Mouse (Mus musculus) neural tube, embryonic 15.5 days (tissue): ENCODE measurements at regions not wholly inside any gene's neighbourhood (a gene's known extent, or its start where the extent isn't known, plus 50 kb on each side); places are given as distances from the start of the nearest gene placed in this dataset.

Source experiments
- ATAC-seq: fragments of 200-750 bp; cut with Nextera tagmentation; 2 replicates; pipeline ENCODE4 v1.8.0; 2017; ENCODE audit warnings: mild to moderate bottlenecking, moderate TSS enrichment, moderate library complexity; ENCODE audit not compliant: low FRiP score
- H3K27ac ChIP-seq: fragments of 300-500 bp; sonication (generic); replicated peaks from 2 replicates; pipeline ENCODE4 v1.5.1; 2015; ENCODE audit warnings: mild to moderate bottlenecking, inconsistent platforms
- H3K27me3 ChIP-seq: fragments of 300-500 bp; sonication (generic); replicated peaks from 2 replicates; pipeline ENCODE4 v1.6.1; 2015; ENCODE audit warnings: inconsistent platforms
- H3K36me3 ChIP-seq: fragments of 300-500 bp; sonication (generic); 2 replicates; pipeline ENCODE4 v1.6.1; 2015; ENCODE audit warnings: inconsistent platforms
- H3K4me1 ChIP-seq: fragments of 300-500 bp; sonication (generic); 2 replicates; pipeline ENCODE4 v1.6.1; 2015; ENCODE audit warnings: inconsistent platforms
- H3K4me2 ChIP-seq: fragments of 300-500 bp; sonication (generic); 2 replicates; pipeline ENCODE4 v1.6.1; 2015; ENCODE audit warnings: inconsistent platforms, mild to moderate bottlenecking, moderate library complexity
- H3K4me3 ChIP-seq: fragments of 300-500 bp; sonication (generic); replicated peaks from 2 replicates; pipeline ENCODE4 v1.5.1; 2015; ENCODE audit warnings: mild to moderate bottlenecking, inconsistent platforms
- H3K9ac ChIP-seq: fragments of 300-500 bp; sonication (generic); replicated peaks from 2 replicates; pipeline ENCODE4 v1.6.1; 2015; ENCODE audit warnings: mild to moderate bottlenecking, inconsistent platforms
- H3K9me3 ChIP-seq: fragments of 300-500 bp; sonication (generic); replicated peaks from 2 replicates; pipeline ENCODE4 v1.6.1; 2016; ENCODE audit warnings: inconsistent platforms
- WGBS: fragments of 180-500 bp; shearing (Covaris S2); methylation state at CpG from one replicate; pipeline ENCODE4 v1.1.7; 2015; ENCODE audit warnings: mixed read lengths; 5-methylcytosine and 5-hydroxymethylcytosine counted together

- H3K9me3 ChIP-seq = no peaks in the 10 kb centered on the region
- no peak overlapping the region for H3K4me2 ChIP-seq
- H3K9ac ChIP-seq = no peak overlapping the region
- no peak overlapping the region for H3K4me3 ChIP-seq
- H3K4me1 ChIP-seq = no peaks in the 10 kb centered on the region
- ATAC-seq = no peak
- 83% methylated on average over 5 of the region's 5 CpGs for WGBS
- H3K27ac ChIP-seq = no peak overlapping the region
- no peaks in the 10 kb centered on the region for H3K27me3 ChIP-seq
- H3K36me3 ChIP-seq = no peaks in the 10 kb centered on the region
Measured at GRCm38 (mm10) chr14:100484101-100484500, 199.6 kb upstream of the Klf12 start.

DNA sequence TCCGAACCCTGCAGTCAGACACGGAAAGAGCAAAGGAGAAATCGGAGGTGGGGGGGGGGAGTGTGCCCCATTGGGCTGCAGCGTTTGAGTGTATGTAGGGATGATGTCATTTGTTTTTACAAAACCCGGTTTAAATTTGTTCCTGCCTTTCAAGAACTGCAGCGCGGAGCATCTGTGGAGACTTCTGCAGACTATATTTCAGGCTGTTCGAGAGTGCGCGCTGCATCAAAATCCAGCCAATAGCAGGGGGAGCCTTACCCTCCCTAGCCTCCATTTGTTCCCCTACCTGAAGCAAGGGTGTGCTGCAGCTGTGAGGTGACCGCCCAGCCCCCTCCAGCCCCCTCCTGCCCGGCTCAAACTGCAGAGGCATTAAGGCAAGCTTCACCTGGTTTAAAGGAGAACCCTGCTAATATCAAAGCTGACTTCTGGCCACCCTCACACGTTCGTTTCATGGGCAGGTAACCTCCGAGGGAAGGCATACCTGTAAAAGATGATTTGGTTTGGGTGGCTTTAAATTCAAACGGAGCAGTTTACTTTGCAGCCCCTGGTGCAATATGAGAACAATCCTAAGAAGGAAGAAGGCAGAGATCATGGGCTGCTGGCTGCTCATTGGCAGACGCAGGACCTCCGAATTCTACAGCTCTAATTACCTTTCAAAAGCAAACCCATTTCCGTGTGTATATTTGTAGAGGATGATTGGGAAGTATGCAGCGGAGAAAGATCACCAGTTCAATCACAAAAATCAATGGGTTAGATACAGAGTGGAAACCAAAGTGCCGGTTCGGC, 193.3 kb upstream of the Klf12 start:
- Histone ChIP-seq H3K9ac (peak overlapping the region; percentile 46), H3K4me3 (peak overlapping the region; percentile 43), H3K9me3 (no peaks in the 10 kb centered on the region), H3K27ac (peak overlapping the region; percentile 58; the same call in 1 of the 2 replicates), H3K4me1 (peaks cover 12% of the 10 kb centered on the region), H3K27me3 (no peaks in the 10 kb centered on the region), H3K4me2 (peak overlapping the region; percentile 82), H3K36me3 (no peaks in the 10 kb centered on the region)
- peak; percentile 97 for ATAC-seq
- WGBS = 8% methylated on average over 22 of the region's 22 CpGs

- Histone ChIP-seq H3K27ac (no peak overlapping the region), H3K9me3 (no peaks in the 10 kb centered on the region), H3K4me3 (no peak overlapping the region), H3K9ac (no peak overlapping the region), H3K4me1 (no peaks in the 10 kb centered on the region), H3K4me2 (no peak overlapping the region), H3K36me3 (no peaks in the 10 kb centered on the region), H3K27me3 (no peaks in the 10 kb centered on the region)
- WGBS = 89% methylated on average over 3 of the region's 3 CpGs
- no peak for ATAC-seq
Measured at GRCm38 (mm10) chr14:100468311-100468710, 183.8 kb upstream of the Klf12 start.

- H3K9ac ChIP-seq = no peak overlapping the region
Measured at GRCm38 (mm10) chr14:100462321-100462720, 177.8 kb upstream of the Klf12 start.

GRCm38 (mm10) chr14:100461141-100462043, 176.9 kb upstream of the Klf12 start:
- Histone ChIP-seq H3K4me2 (peak overlapping the region; percentile 50), H3K4me1 (peaks cover 47% of the 10 kb centered on the region), H3K9me3 (no peaks in the 10 kb centered on the region), H3K9ac (peak overlapping the region; percentile 33), H3K27me3 (no peaks in the 10 kb centered on the region), H3K36me3 (no peaks in the 10 kb centered on the region), H3K27ac (peak overlapping the region; percentile 81), H3K4me3 (0 out of 2 replicates have a peak overlapping the region, but pooled peaks have one; percentile 4)
- WGBS = 23% methylated on average over 12 of the region's 12 CpGs
- peak; percentile 87 for ATAC-seq

More at GRCm38 (mm10) chr14:100462321-100462720, 177.8 kb upstream of the Klf12 start:
- H3K27me3 ChIP-seq = no peaks in the 10 kb centered on the region
- H3K27ac ChIP-seq = peak overlapping the region; percentile 37; the same call in 1 of the 2 replicates
- H3K36me3 ChIP-seq = no peaks in the 10 kb centered on the region
- H3K9me3 ChIP-seq = no peaks in the 10 kb centered on the region
- no peak overlapping the region for H3K4me2 ChIP-seq
- H3K4me1 ChIP-seq = peaks cover 40% of the 10 kb centered on the region
- 82% methylated on average over 6 of the region's 6 CpGs for WGBS
- no peak for ATAC-seq
- no peak overlapping the region for H3K4me3 ChIP-seq

- Histone ChIP-seq H3K9ac (no peak overlapping the region; the same call in 1 of the 2 replicates), H3K4me1 (peaks cover 47% of the 10 kb centered on the region), H3K27me3 (no peaks in the 10 kb centered on the region), H3K4me2 (peak overlapping the region; percentile 51), H3K27ac (peak overlapping the region; percentile 69), H3K9me3 (no peaks in the 10 kb centered on the region), H3K36me3 (no peaks in the 10 kb centered on the region), H3K4me3 (peak overlapping the region; percentile 17)
- whole genome bisulfite sequencing = 27% methylated on average over 8 of the region's 8 CpGs
- ATAC-seq = no peak
Measured at GRCm38 (mm10) chr14:100459601-100460290, 175.3 kb upstream of the Klf12 start.

GRCm38 (mm10) chr14:100458727-100459447, 174.4 kb upstream of the Klf12 start:
- Histone ChIP-seq H3K4me2 (peak overlapping the region; percentile 51), H3K4me1 (peaks cover 47% of the 10 kb centered on the region), H3K27ac (peak overlapping the region; percentile 69), H3K9ac (no peak overlapping the region), H3K9me3 (no peaks in the 10 kb centered on the region), H3K36me3 (no peaks in the 10 kb centered on the region), H3K4me3 (peak overlapping the region; percentile 17), H3K27me3 (no peaks in the 10 kb centered on the region)
- 4% methylated on average over 9 of the region's 9 CpGs for WGBS
- ATAC-seq = peak; percentile 89

DNA sequence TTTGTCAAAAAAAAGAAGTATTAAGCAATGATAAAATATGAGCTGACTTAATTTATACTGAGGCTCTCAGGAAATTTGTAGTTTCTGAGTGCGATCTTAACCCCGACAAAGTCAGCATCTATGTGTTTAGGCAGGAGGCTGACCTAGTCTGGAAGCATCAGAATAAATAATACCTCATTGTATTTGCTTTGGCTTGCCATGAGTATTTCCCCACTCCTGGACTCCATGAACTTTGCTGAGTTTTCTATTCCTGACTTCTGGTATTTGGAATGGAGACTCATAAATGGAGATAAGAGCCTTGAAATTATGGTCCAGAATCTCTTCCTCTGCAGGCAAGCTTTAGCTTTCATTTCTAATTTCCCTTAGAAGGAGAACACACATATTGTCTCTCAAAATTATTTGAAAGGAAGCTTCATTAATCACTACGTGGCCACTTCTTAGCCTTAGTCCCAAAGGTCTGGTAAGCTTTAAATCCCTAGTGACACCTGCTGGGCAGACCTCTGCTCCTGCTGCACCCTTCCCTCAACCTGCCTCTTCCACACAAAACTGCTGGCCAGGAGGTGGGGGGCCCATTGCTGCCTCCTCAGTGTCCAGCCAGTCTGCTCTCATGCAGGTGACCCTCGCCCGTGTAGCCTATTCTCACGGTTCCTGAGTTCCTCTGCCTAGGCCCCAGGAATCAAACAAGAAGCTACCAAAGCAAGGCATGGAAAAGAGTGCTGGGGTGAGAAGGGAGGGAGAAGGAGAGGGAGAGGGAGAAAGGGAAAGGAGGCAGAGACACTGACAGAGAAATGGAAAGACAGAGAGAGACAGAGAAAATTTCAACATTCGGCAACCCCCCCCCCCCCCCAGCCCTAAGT, 173.6 kb upstream of the Klf12 start:
- H3K36me3 ChIP-seq = no peaks in the 10 kb centered on the region
- H3K4me3 ChIP-seq = no peak overlapping the region
- H3K4me2 ChIP-seq = peak overlapping the region; percentile 51; the same call in 1 of the 2 replicates
- peaks cover 47% of the 10 kb centered on the region for H3K4me1 ChIP-seq
- H3K27me3 ChIP-seq = no peaks in the 10 kb centered on the region
- H3K9ac ChIP-seq = no peak overlapping the region
- H3K9me3 ChIP-seq = no peaks in the 10 kb centered on the region
- WGBS = 31% methylated on average over 7 of the region's 7 CpGs
- ATAC-seq = no peak
- peak overlapping the region; percentile 69 for H3K27ac ChIP-seq

GRCm38 (mm10) chr14:100446130-100446529, 161.7 kb upstream of the Klf12 start:
- ATAC-seq = no peak
- no peak overlapping the region for H3K9ac ChIP-seq
- no peak overlapping the region for H3K4me2 ChIP-seq
- 84% methylated on average over 1 of the region's 1 CpGs for WGBS
- no peak overlapping the region for H3K27ac ChIP-seq
- no peaks in the 10 kb centered on the region for H3K4me1 ChIP-seq
- no peaks in the 10 kb centered on the region for H3K27me3 ChIP-seq
- H3K4me3 ChIP-seq = no peak overlapping the region
- no peaks in the 10 kb centered on the region for H3K9me3 ChIP-seq
- H3K36me3 ChIP-seq = no peaks in the 10 kb centered on the region

DNA sequence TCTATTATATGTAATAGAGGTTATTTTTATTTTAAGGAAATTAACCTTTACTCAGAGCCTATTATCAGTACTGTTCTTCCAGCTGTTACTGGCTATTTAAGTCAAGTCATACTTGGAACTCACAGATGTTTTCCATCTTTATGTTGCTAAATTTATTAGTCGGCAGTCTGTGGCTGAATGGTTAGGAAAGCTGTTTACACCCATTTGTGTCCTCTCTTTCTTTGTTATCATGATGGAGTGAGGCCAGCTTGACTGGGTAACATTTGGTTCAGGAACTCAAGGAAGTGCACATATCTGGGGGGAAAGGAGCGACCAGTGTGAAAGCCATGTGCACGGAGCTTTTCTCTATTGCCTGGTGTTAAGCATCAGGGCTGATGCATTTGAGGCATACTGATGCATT, 160.4 kb upstream of the Klf12 start:
- Histone ChIP-seq H3K4me2 (no peak overlapping the region), H3K36me3 (no peaks in the 10 kb centered on the region), H3K4me3 (no peak overlapping the region), H3K27me3 (no peaks in the 10 kb centered on the region), H3K27ac (no peak overlapping the region), H3K4me1 (no peaks in the 10 kb centered on the region), H3K9ac (no peak overlapping the region), H3K9me3 (no peaks in the 10 kb centered on the region)
- WGBS = 62% methylated on average over 3 of the region's 3 CpGs
- ATAC-seq = no peak
